Mouse (Mus musculus) stomach, embryonic 14.5 days (tissue): ENCODE results near the gene Scn10a. TPM values are rescaled to one million over a fixed set of nuclear protein-coding genes. Genes with fewer than 3 reads are reported as not detected.

Experiments
- ATAC-seq: fragments of 200-750 bp; cut with Nextera tagmentation; 2 replicates; pipeline ENCODE4 v1.8.0; 2017; ENCODE audit warnings: low read depth, moderate TSS enrichment; ENCODE audit not compliant: insufficient number of reproducible peaks, insufficient read depth, low FRiP score
- H3K27ac ChIP-seq: fragments of 300-500 bp; sonication (generic); 2 replicates; pipeline ENCODE4 v1.5.1; 2014; ENCODE audit warnings: mild to moderate bottlenecking, low read length, moderate library complexity, mixed read lengths
- H3K27me3 ChIP-seq: fragments of 300-500 bp; sonication (generic); 2 replicates; pipeline ENCODE4 v1.6.1; 2014; ENCODE audit warnings: low read length, control low read depth, mixed read lengths; ENCODE audit not compliant: control insufficient read depth, insufficient read depth
- H3K36me3 ChIP-seq: fragments of 300-500 bp; sonication (generic); 2 replicates; pipeline ENCODE4 v1.6.1; 2014; ENCODE audit warnings: mild to moderate bottlenecking, control low read depth, low read length, moderate library complexity, mixed read lengths; ENCODE audit not compliant: control insufficient read depth, insufficient read depth
- H3K4me1 ChIP-seq: fragments of 300-500 bp; sonication (generic); 2 replicates; pipeline ENCODE4 v1.6.1; 2014; ENCODE audit warnings: low read length, control low read depth, mixed read lengths; ENCODE audit not compliant: control insufficient read depth, insufficient read depth
- H3K4me2 ChIP-seq: fragments of 300-500 bp; sonication (generic); replicated peaks from 2 replicates; pipeline ENCODE4 v1.6.1; 2014; ENCODE audit warnings: low read depth, low read length, control low read depth
- H3K4me3 ChIP-seq: fragments of 300-500 bp; sonication (generic); 2 replicates; pipeline ENCODE4 v1.5.1; 2014; ENCODE audit warnings: low read depth, low read length, control low read depth
- H3K9ac ChIP-seq: fragments of 300-500 bp; sonication (generic); replicated peaks from 2 replicates; pipeline ENCODE4 v1.6.1; 2014; ENCODE audit warnings: low read depth, mild to moderate bottlenecking, control low read depth, low read length, moderate library complexity, mixed read lengths
- H3K9me3 ChIP-seq: fragments of 300-500 bp; sonication (generic); 2 replicates; pipeline ENCODE4 v1.6.1; 2016; ENCODE audit warnings: low read depth, low read length, control low read depth; ENCODE audit not compliant: control insufficient read depth
- WGBS: fragments of 180-500 bp; shearing (Covaris S2); extraction: QIAGEN DNeasy Blood & Tissue Kit; methylation state at CpG from one replicate; pipeline ENCODE4 v1.1.7; 2014; 5-methylcytosine and 5-hydroxymethylcytosine counted together
- polyA plus RNA-seq: library from polyadenylated mRNA; unstranded; fragments of >200 nt; fragmentation: Nextera tagmentation; extraction: Ambion mirVana; gene quantifications from 2 replicates; pipeline ENCODE4 v1.2.1, GENCODE M21; 2014

Scn10a gene
- polyA plus RNA-seq, 1 experiment from 2014 or later, result not detected

GRCm38 (mm10) chr9:119604607-119605006, 114.5 kb downstream of the Scn10a start:
- H3K4me3 ChIP-seq, result no peak overlapping the region
- H3K27ac ChIP-seq, result no peak overlapping the region
- no peaks in the 10 kb centered on the region for H3K27me3 ChIP-seq
- H3K9me3 ChIP-seq, result no peaks in the 10 kb centered on the region
- no peak overlapping the region for H3K4me2 ChIP-seq
- no peaks in the 10 kb centered on the region for H3K4me1 ChIP-seq
- H3K36me3 ChIP-seq, result no peaks in the 10 kb centered on the region
- no peak for ATAC-seq
- H3K9ac ChIP-seq, result no peak overlapping the region
- 59% methylated on average over 8 of the region's 8 CpGs for WGBS

- H3K27me3 ChIP-seq, result no peaks in the 10 kb centered on the region
- H3K9me3 ChIP-seq, result no peaks in the 10 kb centered on the region
- H3K9ac ChIP-seq, result no peak overlapping the region
- H3K27ac ChIP-seq, result no peak overlapping the region
- no peak overlapping the region for H3K4me2 ChIP-seq
- no peaks in the 10 kb centered on the region for H3K4me1 ChIP-seq
- no peak overlapping the region for H3K4me3 ChIP-seq
- 73% methylated on average over 10 of the region's 10 CpGs for WGBS
- ATAC-seq, result no peak
- no peaks in the 10 kb centered on the region for H3K36me3 ChIP-seq
Measured at GRCm38 (mm10) chr9:119598501-119598900, 120.6 kb downstream of the Scn10a start.

- WGBS, result 73% methylated on average over 8 of the region's 8 CpGs
- Histone ChIP-seq H3K9ac (no peak overlapping the region), H3K27ac (no peak overlapping the region)
Measured at GRCm38 (mm10) chr9:119597332-119597731, 121.8 kb downstream of the Scn10a start.

GRCm38 (mm10) chr9:119589592-119589991, 129.5 kb downstream of the Scn10a start:
- ATAC-seq, result no peak
- 85% methylated on average over 8 of the region's 8 CpGs for WGBS
- Histone ChIP-seq H3K27me3 (no peaks in the 10 kb centered on the region), H3K4me3 (no peak overlapping the region), H3K4me2 (no peak overlapping the region), H3K9ac (no peak overlapping the region), H3K27ac (no peak overlapping the region), H3K9me3 (no peaks in the 10 kb centered on the region), H3K36me3 (no peaks in the 10 kb centered on the region), H3K4me1 (no peaks in the 10 kb centered on the region)

More at GRCm38 (mm10) chr9:119597332-119597731, 121.8 kb downstream of the Scn10a start:
- Histone ChIP-seq H3K9me3 (no peaks in the 10 kb centered on the region), H3K27me3 (no peaks in the 10 kb centered on the region), H3K36me3 (no peaks in the 10 kb centered on the region), H3K4me2 (no peak overlapping the region), H3K4me3 (no peak overlapping the region), H3K4me1 (no peaks in the 10 kb centered on the region)
- ATAC-seq, result no peak

- Histone ChIP-seq H3K9me3 (no peaks in the 10 kb centered on the region), H3K9ac (no peak overlapping the region; the same call in 1 of the 2 replicates), H3K4me1 (no peaks in the 10 kb centered on the region), H3K36me3 (no peaks in the 10 kb centered on the region), H3K4me3 (no peak overlapping the region), H3K27ac (no peak overlapping the region), H3K4me2 (peak overlapping the region; percentile 32; the same call in 1 of the 2 replicates), H3K27me3 (no peaks in the 10 kb centered on the region)
- WGBS, result 22% methylated on average over 26 of the region's 26 CpGs
- 0 out of 2 replicates have a peak, but pooled peaks have one; percentile 56 for ATAC-seq
Measured at GRCm38 (mm10) chr9:119588763-119589449, 130.2 kb downstream of the Scn10a start.

- 3% methylated on average over 6 of the region's 6 CpGs for WGBS
- no peak overlapping the region for H3K9ac ChIP-seq
- no peaks in the 10 kb centered on the region for H3K36me3 ChIP-seq
- H3K4me3 ChIP-seq, result no peak overlapping the region
- peak; percentile 54; the same call in 1 of the 2 replicates for ATAC-seq
- H3K4me1 ChIP-seq, result no peaks in the 10 kb centered on the region
- no peaks in the 10 kb centered on the region for H3K9me3 ChIP-seq
- H3K4me2 ChIP-seq, result no peak overlapping the region
- peaks cover 34% of the 10 kb centered on the region for H3K27me3 ChIP-seq
- no peak overlapping the region for H3K27ac ChIP-seq
Measured at GRCm38 (mm10) chr9:119580668-119581067, 138.5 kb downstream of the Scn10a start.

GRCm38 (mm10) chr9:119580187-119580586, 138.9 kb downstream of the Scn10a start:
- peaks cover 34% of the 10 kb centered on the region for H3K27me3 ChIP-seq
- WGBS, result 91% methylated on average over 17 of the region's 17 CpGs

GRCm38 (mm10) chr9:119578636-119579438, 140.3 kb downstream of the Scn10a start, which contains the start of gene Scn5a:
Gene Scn5a (minus strand): TSS chr9:119579016.
- Histone ChIP-seq H3K4me3 (peak within 1 kb of the TSS; percentile 53), H3K36me3 (no peaks in the 10 kb centered on the region), H3K9me3 (no peaks in the 10 kb centered on the region), H3K27me3 (peaks cover 34% of the 10 kb centered on the region), H3K27ac (no peak within 1 kb of the TSS), H3K4me2 (peak within 1 kb of the TSS; percentile 98), H3K9ac (peak within 1 kb of the TSS; percentile 10; the same call in 1 of the 2 replicates), H3K4me1 (no peaks in the 10 kb centered on the region)
- peak; percentile 64; the same call in 1 of the 2 replicates for ATAC-seq
- 1% methylated on average over 65 of the region's 99 CpGs for WGBS

More at GRCm38 (mm10) chr9:119580187-119580586, 138.9 kb downstream of the Scn10a start:
- no peak overlapping the region for H3K4me2 ChIP-seq
- H3K27ac ChIP-seq, result no peak overlapping the region
- no peaks in the 10 kb centered on the region for H3K9me3 ChIP-seq
- no peak overlapping the region for H3K4me3 ChIP-seq
- ATAC-seq, result no peak
- no peak overlapping the region for H3K9ac ChIP-seq
- no peaks in the 10 kb centered on the region for H3K36me3 ChIP-seq
- no peaks in the 10 kb centered on the region for H3K4me1 ChIP-seq
